Mouse (Mus musculus) small intestine, adult 2 months (tissue): ENCODE results near the gene Dlat.

ENCODE experiments used
- CTCF ChIP-seq: fragments of 200-500 bp; IDR thresholded peaks from 2 replicates; pipeline ENCODE4 v1.5.1; 2012; ENCODE audit warnings: low read depth, mild to moderate bottlenecking, control low read depth, inconsistent platforms, low read length, moderate library complexity, mixed read lengths; ENCODE audit not compliant: insufficient replicate concordance, insufficient read length; ENCODE audit errors: extremely low read depth
- POLR2A ChIP-seq: fragments of 200-500 bp; IDR thresholded peaks from 2 replicates; pipeline ENCODE4 v1.6.1; 2012; ENCODE audit warnings: low read depth, mild to moderate bottlenecking, control low read depth, inconsistent platforms, low read length, moderate library complexity

DNA sequence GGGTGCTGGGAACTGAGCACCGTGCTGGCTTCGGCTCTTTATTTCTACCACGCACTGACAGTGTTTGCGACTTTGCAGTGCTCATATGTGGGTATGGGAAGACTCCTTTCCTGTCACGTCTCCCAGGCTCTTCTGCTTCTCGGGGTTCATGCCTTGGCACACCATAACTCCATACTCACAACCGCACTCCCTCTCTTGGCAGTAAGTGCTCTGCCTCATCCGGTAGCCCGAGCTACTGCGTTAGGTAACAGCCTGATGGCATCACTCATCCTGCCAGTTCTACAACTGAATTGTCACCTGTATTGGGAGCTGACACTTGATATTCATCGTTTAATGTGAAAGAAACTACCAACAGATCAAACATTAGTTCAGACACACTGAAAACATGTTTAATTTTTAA lies 25.3 kb downstream of the Dlat start:
- no peak for TF ChIP-seq CTCF
- no peak for TF ChIP-seq POLR2A
